Mouse (Mus musculus): Measurements from ENCODE around the gene Lif. TPM values are rescaled to one million over a fixed set of nuclear protein-coding genes. Genes with fewer than 3 reads are reported as not detected.

Gene Lif
- polyA plus RNA-seq, 1 experiment, result 0.02 TPM

DNA sequence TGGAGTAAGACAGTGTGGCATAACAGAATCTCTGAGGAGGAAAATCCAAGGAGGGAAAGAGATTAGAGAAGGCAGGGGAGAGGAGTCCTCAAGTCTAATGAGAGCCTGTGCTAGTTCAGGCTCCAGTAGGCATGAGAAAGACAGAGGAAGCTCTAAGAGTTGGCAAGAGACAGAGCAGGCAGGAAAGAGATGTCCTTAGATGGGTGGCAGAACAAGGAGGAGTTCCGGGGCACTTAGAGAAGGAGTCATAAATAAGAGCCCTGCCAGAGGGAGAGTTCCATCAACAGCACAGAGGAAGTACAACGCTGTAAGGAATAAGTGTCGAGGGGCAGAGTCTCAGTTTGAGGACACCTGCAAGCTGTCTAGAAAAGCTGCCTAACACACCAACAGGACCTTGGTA lies 60.7 kb downstream of the Lif start:
- no peak for TF ChIP-seq GATA1 (IDR thresholded peaks at IDR 0.05; ENCODE audit: low read length)

DNA sequence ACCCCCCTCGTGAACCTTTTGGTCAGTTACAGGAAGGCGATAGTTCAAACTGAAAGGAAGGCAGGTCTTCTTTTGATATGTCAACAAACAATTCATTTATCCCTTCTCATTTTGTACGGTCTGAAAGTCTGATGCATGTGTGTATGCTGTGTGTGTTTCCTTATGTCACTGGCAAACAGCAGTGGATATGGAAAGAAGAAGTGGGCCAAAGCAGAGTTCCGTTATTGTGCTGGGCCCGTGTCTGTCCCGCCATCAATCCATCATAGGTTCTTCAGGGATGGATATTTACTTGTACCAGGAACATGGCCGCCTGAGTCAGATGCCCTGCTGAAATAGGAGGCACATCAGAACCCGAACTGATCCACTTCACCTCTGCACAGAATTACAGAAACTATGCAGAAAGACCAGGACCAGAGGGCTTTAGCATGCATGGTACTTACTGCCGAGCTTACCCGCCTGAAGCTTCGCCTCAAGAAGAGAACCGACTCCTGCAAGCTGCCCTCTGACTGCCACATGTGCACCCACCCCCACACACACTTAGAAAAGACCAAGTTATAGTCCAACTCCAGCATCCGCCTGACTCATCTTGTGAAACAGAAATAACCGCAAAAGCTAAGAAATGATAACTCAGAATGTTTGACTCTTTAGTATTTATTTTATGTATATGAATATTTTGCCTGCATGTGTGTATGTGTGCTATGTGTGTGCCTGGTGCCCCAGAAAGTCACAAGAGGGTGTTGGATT lies 62.0 kb downstream of the Lif start:
- TF ChIP-seq GATA1 (IDR thresholded peaks at IDR 0.05; ENCODE audit: low read length), result no peak

DNA sequence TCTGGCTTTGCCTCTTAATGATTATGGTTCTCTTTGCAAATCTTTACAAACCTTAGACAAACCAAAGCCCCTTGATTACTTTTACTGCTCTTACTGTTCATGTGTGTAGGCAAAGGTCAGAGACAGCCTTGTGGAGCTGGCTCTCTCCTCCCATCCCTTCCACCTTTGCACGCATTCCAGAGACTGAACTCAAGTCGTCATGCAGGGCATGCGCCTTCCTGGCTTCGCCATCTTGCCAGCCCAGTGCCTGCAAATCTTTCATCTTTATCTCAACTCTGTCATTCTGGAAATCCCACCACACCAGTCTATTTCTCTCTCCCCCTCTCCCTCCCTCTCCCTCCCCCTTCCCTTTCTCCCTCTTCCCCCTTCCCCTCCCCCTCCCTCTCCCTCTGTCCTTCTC lies 63.5 kb downstream of the Lif start:
- no peak for TF ChIP-seq GATA1 (IDR thresholded peaks at IDR 0.05; ENCODE audit: low read length)

Other genes with a start within 250 kb of the Lif start
- not detected in 2 replicates for gene Sec14l4, start 226.1 kb upstream of the Lif start, polyA plus RNA-seq (2012)
- not detected in 2 replicates for gene Sec14l3, start 192.7 kb upstream of the Lif start, polyA plus RNA-seq (2012)
- 18.8 and 27.1 TPM in 2 replicates for gene Mtfp1, start 162.1 kb upstream of the Lif start, polyA plus RNA-seq (2012)
- 1.5 and 1.7 TPM in 2 replicates for gene Sec14l2, start 134.1 kb upstream of the Lif start, polyA plus RNA-seq (2012)
- 7.3 and 7.4 TPM in 2 replicates for gene Rnf215, start 122.4 kb upstream of the Lif start, polyA plus RNA-seq (2012)
- 1.1 and 1.4 TPM in 2 replicates for gene Ccdc157, start 97.3 kb upstream of the Lif start, polyA plus RNA-seq (2012)
- gene Sf3a1, start 97.2 kb upstream of the Lif start, polyA plus RNA-seq (2012), result 149 and 186 TPM in 2 replicates
- 21.6 and 22.7 TPM in 2 replicates for gene Tbc1d10a, start 70.8 kb upstream of the Lif start, polyA plus RNA-seq (2012)
- 1.2 and 2.7 TPM in 2 replicates for gene Castor1, start 39.3 kb upstream of the Lif start, polyA plus RNA-seq (2012)
- 3.0 and 3.3 TPM in 2 replicates for gene Osm, start 21.1 kb upstream of the Lif start, polyA plus RNA-seq (2012)
- 6.5 and 10.2 TPM in 2 replicates for gene Hormad2, start 183.5 kb downstream of the Lif start, polyA plus RNA-seq (2012)